ENCODE assay signal across 18 mouse cellular contexts in genomic region chrX:164175780-164176179, GRCm38 (mm10). TPM values are rescaled to one million over a fixed set of nuclear protein-coding genes. Genes with fewer than 3 reads are reported as not detected.
DNase-seq lines count a peak whose midpoint lies in the region; ATAC-seq and TF ChIP-seq lines count a peak whose summit lies in the region.
"Had no signal": no experiment of that assay in that cellular context is flagged by ENCODE, and none has a peak within 500 bp of the region (broad histone marks: within the 10 kb centered on the region; RNA-seq: fewer than 3 reads in every experiment).

No protein-coding gene starts in this region.

- TF ChIP-seq RAD21 in MEL (IDR thresholded peaks at IDR 0.05; ENCODE audit: low read depth, low read length): no peak

- no peak for TF ChIP-seq CTCF in MEL (IDR thresholded peaks at IDR 0.05 in 2 of 3, conservative IDR thresholded peaks at IDR 0.05 in 1 of 3; ENCODE audit: control insufficient read depth in 1 of 3, insufficient read depth in 1 of 3, low read depth in 2 of 3, low read length in 3 of 3, poor library complexity in 1 of 3, severe bottlenecking in 1 of 3)
- no peak for TF ChIP-seq CTCF in stomach, postnatal 0 days (IDR thresholded peaks at IDR 0.05; ENCODE audit: low read depth)

- WGBS in stomach, postnatal 0 days: 71% methylated on average over 2 of the region's 2 CpGs

- ATAC-seq in megakaryocyte, adult 5-6 weeks (ENCODE audit: poor library complexity, severe bottlenecking): peak; percentile 71
- ATAC-seq in stomach, postnatal 0 days (ENCODE audit: low FRiP score, low TSS enrichment): no peak
- ATAC-seq: forebrain, embryonic 13.5 days; forebrain, postnatal 0 days had no signal

- TF ChIP-seq POLR2A in MEL (IDR thresholded peaks at IDR 0.05; ENCODE audit: control insufficient read depth in 1 of 2, insufficient read depth in 1 of 2, low read depth in 1 of 2, low read length in 2 of 2, poor library complexity in 1 of 2): no peak

- TF ChIP-seq EP300 in MEL (IDR thresholded peaks at IDR 0.05; ENCODE audit: low read depth in 1 of 2, low read length in 2 of 2): no peak
- TF ChIP-seq EP300 in stomach, postnatal 0 days (optimal IDR thresholded peaks at IDR 0.05): no peak

- H3K4me2 ChIP-seq in stomach, postnatal 0 days (replicated peaks; ENCODE audit: low read depth): no peak overlapping the region
- H3K4me2 ChIP-seq: embryonic facial prominence, embryonic 13.5 days; forebrain, embryonic 13.5 days; heart, embryonic 11.5 days; hindbrain, embryonic 14.5 days had no signal

- H3K79me2 ChIP-seq in MEL (ENCODE audit: control insufficient read depth, insufficient read depth, low read length, poor library complexity): no peaks in the 10 kb centered on the region

- intact Hi-C loops in gastrocnemius, postnatal 36 days (cut with DNase I): no loop called here

- no peak overlapping the region for H3K4me3 ChIP-seq in MEL (ENCODE audit: control insufficient read depth in 1 of 2, insufficient read depth in 1 of 2, low read depth in 2 of 2, low read length in 2 of 2)
- H3K4me3 ChIP-seq in stomach, postnatal 0 days (ENCODE audit: low read depth, low read length): no peak overlapping the region
- H3K4me3 ChIP-seq: embryonic facial prominence, embryonic 13.5 days; forebrain, embryonic 13.5 days; heart, adult 2 months; hindbrain, embryonic 10.5 days had no signal

- peaks cover 2% of the 10 kb centered on the region in 2 experiments; a peak in 1 of 4 replicates for H3K4me1 ChIP-seq in MEL (ENCODE audit: control insufficient read depth in 1 of 2, insufficient read depth in 2 of 2, low read length in 2 of 2)
- H3K4me1 ChIP-seq in stomach, postnatal 0 days (replicated peaks; ENCODE audit: control insufficient read depth, insufficient read depth): no peaks in the 10 kb centered on the region
- H3K4me1 ChIP-seq: embryonic facial prominence, embryonic 13.5 days; forebrain, embryonic 13.5 days; hindbrain, embryonic 10.5 days had no signal

- H3K27me3 ChIP-seq in MEL (ENCODE audit: control insufficient read depth in 1 of 2, insufficient read depth in 2 of 2, low read length in 2 of 2): no peaks in the 10 kb centered on the region; a peak in 1 of 4 replicates
- no peaks in the 10 kb centered on the region for H3K27me3 ChIP-seq in stomach, postnatal 0 days (ENCODE audit: control insufficient read depth, insufficient read depth, low read length)
- H3K27me3 ChIP-seq: forebrain, embryonic 13.5 days had no signal

- H3K9ac ChIP-seq in MEL (ENCODE audit: control insufficient read depth, low read depth, low read length, poor library complexity, severe bottlenecking): no peak overlapping the region
- H3K9ac ChIP-seq in stomach, postnatal 0 days (ENCODE audit: low read length): no peak overlapping the region
- H3K9ac ChIP-seq: embryonic facial prominence, embryonic 13.5 days; forebrain, embryonic 13.5 days; forebrain, postnatal 0 days; hindbrain, embryonic 14.5 days had no signal

- peak; percentile 32 for DNase-seq in MEL (ENCODE audit: low read depth, low spot score)
- peak; percentile 52 for DNase-seq in Muller cell, postnatal 12 days (ENCODE audit: inconsistent ontology term)
- DNase-seq in telencephalon, adult 2 months (ENCODE audit: low read depth, low spot score): peak; percentile 10
- DNase-seq in stomach, postnatal 0 days (ENCODE audit: low spot score): no peak
- no peak for DNase-seq in gastrocnemius, postnatal 36 days
- DNase-seq: adrenal gland, postnatal 10 days; cerebellum, adult 11-12 months; cerebellum, adult 9-10 months; cerebellum, postnatal 25 days; forebrain, postnatal 0 days; heart, adult 2 months had no signal

- no peaks in the 10 kb centered on the region for H3K9me3 ChIP-seq in MEL (replicated peaks; ENCODE audit: insufficient read depth, low read length)
- no peaks in the 10 kb centered on the region for H3K9me3 ChIP-seq in stomach, postnatal 0 days (ENCODE audit: control insufficient read depth, low read length)
- H3K9me3 ChIP-seq: embryonic facial prominence, embryonic 13.5 days; forebrain, embryonic 13.5 days; hindbrain, embryonic 10.5 days had no signal

- no peak overlapping the region for H3K27ac ChIP-seq in MEL (ENCODE audit: control insufficient read depth, low read depth, low read length)
- H3K27ac ChIP-seq in stomach, postnatal 0 days (replicated peaks): no peak overlapping the region
- H3K27ac ChIP-seq: embryonic facial prominence, embryonic 13.5 days; forebrain, embryonic 13.5 days; heart, adult 2 months; hindbrain, embryonic 10.5 days; hindbrain, embryonic 14.5 days had no signal

- H3K36me3 ChIP-seq in MEL (ENCODE audit: control insufficient read depth in 1 of 2, insufficient read depth in 2 of 2, low read length in 2 of 2): peaks cover 0 to 10% of the 10 kb centered on the region in 2 experiments; a peak in 2 of 4 replicates
- no peaks in the 10 kb centered on the region for H3K36me3 ChIP-seq in stomach, postnatal 0 days (ENCODE audit: control insufficient read depth, insufficient read depth, low read length)
- H3K36me3 ChIP-seq: embryonic facial prominence, embryonic 13.5 days; hindbrain, embryonic 10.5 days had no signal

TF ChIP-seq in MEL, 35 proteins besides CTCF, POLR2A, EP300 and RAD21:
- TF ChIP-seq GATA1 (IDR thresholded peaks at IDR 0.05; ENCODE audit: low read depth, low read length) (no peak), USF1 (IDR thresholded peaks at IDR 0.05; ENCODE audit: low read depth, low read length) (peak; percentile 45; the same call in 1 of the 2 replicates), SIN3A (IDR thresholded peaks at IDR 0.05; ENCODE audit: low read length) (no peak)

RNA-seq across cellular contexts. Expression of gene Ace2, which starts 36.6 kb away (rescaled TPM):
- not detected in 2 replicates for total RNA-seq in MEL (2012; rRNA removed)
- polyA plus RNA-seq in MEL (2012; ENCODE audit: insufficient read depth in 1 of 2, insufficient read length in 2 of 2, low read depth in 1 of 2, low replicate concordance in 2 of 2, missing spikeins in 1 of 2): not detected
- total RNA-seq in megakaryocyte, adult 5-6 weeks (2015): not detected in 2 replicates
- not detected in 2 replicates for total RNA-seq in megakaryocyte, adult 5-6 weeks (2017)
- 40.4 and 47.7 TPM in 2 replicates for polyA plus RNA-seq in stomach, postnatal 0 days (2015; fragmentation: Nextera tagmentation; extraction: Ambion mirVana)
- under 1 TPM; 0.49 to 0.74 TPM for total RNA-seq in gastrocnemius, postnatal 36 days (2021)
- total RNA-seq: ES-E14 had no signal
- polyA plus RNA-seq: heart, embryonic 11.5 days had no signal

Comparison
In these comparisons a context has a peak if more than half of its experiments do, and no peak if none do; other contexts are left out.
1. DNase-seq: peak in MEL (single experiment), Muller cell, postnatal 12 days (single experiment) and telencephalon, adult 2 months (single experiment); none in stomach, postnatal 0 days (single experiment) and gastrocnemius, postnatal 36 days (0 of 2).